Mouse (Mus musculus) common myeloid progenitor, adult 5-6 weeks (primary cell): ENCODE measurements around the gene Olfr433. TPM values are rescaled to one million over a fixed set of nuclear protein-coding genes. Genes with fewer than 3 reads are reported as not detected.

ENCODE experiments used
- ATAC-seq: replicated peaks from 2 replicates; pipeline ENCODE4 v1.8.0; 2016; ENCODE audit warnings: low read depth, mild to moderate bottlenecking, moderate TSS enrichment, inconsistent platforms; ENCODE audit not compliant: poor library complexity, severe bottlenecking
- total RNA-seq: library from RNA; stranded (forward); fragments of 200-1000, 187-1606 nt; gene quantifications from 2 replicates; pipeline ENCODE4 v1.2.3, GENCODE M21; 2017

Gene Olfr433
- total RNA-seq, result 0.05 TPM in 1 of 2 replicates, not detected in the other

GRCm38 (mm10) chr1:174040523-174041177, at the start of gene Olfr433:
Gene Olfr433, plus strand, starts transcription at chr1:174040705.
- peak; percentile 81 for ATAC-seq

GRCm38 (mm10) chr1:173995003-173995402, 45.5 kb upstream of the Olfr433 start:
- ATAC-seq, result no peak

DNA sequence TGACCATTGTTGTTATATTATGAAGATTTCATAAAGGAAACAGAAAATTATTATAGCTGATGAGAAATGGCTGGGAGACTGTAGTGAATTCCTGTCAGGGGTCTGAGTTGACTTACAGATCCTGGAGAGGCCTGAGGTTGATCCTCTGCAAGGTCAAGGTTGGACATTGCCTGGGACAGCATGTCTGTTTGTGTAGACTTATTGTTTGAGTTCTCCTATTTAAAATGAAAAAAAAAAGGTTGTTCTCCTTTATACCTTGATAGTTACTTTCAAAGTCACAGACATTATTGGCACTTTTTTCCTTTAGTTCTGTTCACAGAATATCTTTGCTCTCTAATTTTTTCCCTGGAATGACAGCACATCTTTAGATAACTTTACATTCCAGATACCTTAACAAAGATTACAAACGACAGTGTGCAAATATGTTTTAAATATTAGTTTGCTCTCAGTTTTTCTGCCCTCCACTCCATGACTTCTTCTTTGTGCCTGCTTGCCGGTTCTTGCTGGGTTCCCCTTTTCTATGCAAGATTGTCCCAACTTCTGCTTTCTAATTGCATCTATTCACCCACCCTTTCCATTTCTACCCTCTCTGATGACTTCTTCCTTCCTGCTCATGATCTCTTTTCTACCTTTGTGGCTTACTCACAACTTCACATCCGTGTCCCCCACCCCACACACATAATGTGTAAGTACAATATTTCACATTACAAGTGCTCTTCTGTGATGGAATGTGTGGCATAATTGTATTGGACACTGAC, 36.0 kb upstream of the Olfr433 start:
- ATAC-seq, result peak; percentile 98

DNA sequence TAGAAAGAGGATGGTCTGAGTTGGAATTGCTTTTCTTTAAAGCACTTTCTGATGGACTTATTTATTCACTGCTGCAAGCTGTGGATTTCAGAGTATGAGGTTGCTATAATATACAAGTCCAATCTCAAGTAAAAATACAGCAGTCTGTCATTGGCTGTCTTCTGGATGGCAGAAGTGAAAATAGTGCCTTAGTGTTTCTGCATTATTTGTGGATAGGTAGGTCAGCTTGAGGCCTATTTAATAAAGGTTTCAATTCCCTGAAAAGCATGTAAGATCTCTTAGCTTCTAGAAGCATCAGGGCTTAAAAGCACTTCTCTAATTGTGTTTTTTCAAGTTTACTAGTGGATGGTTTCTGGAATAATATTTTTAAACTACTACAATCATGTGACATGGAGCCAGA, 33.5 kb upstream of the Olfr433 start:
- ATAC-seq, result peak; percentile 55

DNA sequence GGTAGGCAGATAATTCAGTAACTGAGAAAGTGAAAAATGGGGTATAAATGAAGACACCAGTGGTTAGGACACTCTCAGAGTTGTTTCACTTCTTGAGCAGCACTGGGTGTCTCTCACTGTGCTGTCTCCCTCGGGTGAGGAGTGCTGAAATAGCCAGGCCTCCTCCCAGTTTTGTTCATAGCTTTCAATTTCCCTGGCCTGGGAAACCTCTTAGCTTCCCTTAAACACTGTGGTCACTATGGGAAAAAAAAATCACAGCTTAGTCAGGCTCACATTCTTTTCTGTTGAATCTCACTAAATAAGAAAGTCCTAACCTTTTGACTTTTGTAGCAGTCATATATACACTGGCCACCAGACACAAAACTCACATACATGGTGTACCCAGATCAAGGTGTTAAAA, 8.8 kb upstream of the Olfr433 start, which contains the start of gene Ifi205:
Ifi205 (minus strand) TSS at position 113 of the 400 bp plus-strand sequence.
- 0 out of 2 replicates have a peak, but pooled peaks have one; percentile 32 for ATAC-seq

GRCm38 (mm10) chr1:174035841-174036240, 4.7 kb upstream of the Olfr433 start:
- ATAC-seq, result no peak

DNA sequence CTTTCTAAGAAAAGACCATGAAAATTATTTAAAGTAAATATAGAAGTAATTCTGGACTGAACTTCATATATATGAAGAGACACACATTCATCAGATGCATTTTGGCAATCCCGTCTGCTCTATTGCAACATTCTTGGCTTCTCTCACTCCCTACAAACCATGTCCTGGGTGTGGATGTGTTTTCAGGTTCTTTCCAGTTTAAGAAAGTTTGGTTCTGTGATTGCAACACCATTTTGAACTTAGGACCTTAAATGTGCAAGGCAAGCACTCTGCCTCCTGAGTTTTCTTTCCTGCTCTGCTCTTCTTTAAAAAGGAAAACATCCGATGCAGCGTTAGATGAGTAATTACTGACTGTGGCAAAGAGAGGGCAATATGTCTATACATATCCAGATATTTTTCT, 2.0 kb upstream of the Olfr433 start:
- no peak for ATAC-seq

DNA sequence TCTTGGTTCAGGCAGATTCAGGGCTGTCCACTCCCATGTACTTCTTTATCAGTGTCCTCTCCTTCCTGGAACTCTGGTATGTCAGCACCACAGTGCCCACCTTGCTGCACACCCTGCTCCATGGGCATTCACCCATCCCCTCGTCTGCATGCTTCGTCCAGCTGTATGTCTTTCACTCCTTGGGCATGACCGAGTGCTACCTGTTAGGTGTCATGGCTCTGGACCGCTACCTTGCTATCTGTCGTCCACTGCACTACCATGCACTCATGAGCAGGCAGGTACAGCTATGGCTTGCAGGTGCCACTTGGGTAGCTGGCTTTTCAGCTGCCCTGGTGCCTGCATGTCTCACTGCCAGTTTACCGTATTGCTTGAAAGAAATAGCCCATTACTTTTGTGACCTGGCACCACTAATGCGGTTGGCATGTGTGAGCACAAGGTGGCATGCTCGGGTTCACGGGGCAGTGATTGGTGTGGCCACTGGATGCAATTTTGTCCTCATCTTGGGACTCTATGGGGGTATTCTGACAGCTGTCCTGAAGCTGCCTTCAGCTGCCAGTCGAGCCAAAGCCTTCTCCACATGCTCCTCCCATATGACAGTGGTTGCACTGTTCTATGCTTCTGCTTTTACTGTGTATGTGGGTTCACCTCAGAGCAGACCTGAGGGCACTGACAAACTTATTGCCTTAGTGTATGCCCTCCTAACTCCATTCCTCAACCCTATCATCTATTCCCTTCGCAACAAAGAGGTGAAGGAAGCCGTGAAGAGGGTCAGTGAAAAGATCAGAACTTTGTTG, 1.8 kb downstream of the Olfr433 start:
- peak; percentile 63 for ATAC-seq

- no peak for ATAC-seq
Observed at GRCm38 (mm10) chr1:174044431-174044830, 3.9 kb downstream of the Olfr433 start.

DNA sequence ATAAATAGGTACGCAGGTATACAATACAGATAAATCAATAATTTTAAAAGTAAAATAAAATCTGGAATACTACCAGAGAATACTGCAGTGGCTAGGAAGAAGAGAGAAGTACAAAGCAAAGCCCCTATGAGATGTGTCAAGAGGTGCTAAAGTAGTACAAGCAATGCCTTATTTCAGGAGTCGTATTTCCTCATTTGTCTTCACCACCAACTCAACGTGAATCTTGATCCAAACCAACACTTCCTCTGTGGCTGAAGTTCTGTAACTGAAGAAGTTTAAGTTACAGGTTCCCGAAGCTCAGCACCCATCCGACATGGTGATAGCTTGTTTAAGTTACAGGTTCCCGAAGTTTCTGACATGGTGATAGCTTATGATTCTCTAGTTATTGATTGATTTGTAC, 7.7 kb downstream of the Olfr433 start:
- peak; percentile 76 for ATAC-seq

DNA sequence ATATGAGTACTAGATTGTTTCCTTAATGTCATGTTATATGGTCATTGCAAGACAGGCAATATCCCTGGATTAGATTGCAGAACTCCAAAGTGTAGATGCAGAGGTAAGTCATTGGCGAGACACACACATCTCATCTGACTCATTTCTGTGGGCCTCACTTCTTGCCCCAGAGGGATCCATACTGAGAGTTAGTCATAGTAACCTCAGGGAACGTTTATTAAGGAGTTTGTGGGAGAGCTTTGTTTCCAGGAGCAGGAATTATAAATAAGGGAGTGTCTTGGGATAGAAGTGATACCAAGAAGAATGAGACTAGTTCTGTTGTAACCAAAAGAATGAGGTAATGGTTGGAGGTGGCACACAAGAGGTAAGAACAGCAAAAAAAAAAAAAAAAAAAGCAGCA, 8.4 kb downstream of the Olfr433 start, which contains the start of gene Olfr432:
Olfr432 (plus strand) TSS at position 313 of the 400 bp plus-strand sequence.
- no peak for ATAC-seq

GRCm38 (mm10) chr1:174049357-174049756, 8.9 kb downstream of the Olfr433 start:
- ATAC-seq, result peak; percentile 78

GRCm38 (mm10) chr1:174050532-174050931, 10.0 kb downstream of the Olfr433 start:
- ATAC-seq, result no peak

- no peak for ATAC-seq
Observed at GRCm38 (mm10) chr1:174051515-174051914, 11.0 kb downstream of the Olfr433 start.

- ATAC-seq, result peak; percentile 62
Observed at GRCm38 (mm10) chr1:174051931-174052536, 11.5 kb downstream of the Olfr433 start.

DNA sequence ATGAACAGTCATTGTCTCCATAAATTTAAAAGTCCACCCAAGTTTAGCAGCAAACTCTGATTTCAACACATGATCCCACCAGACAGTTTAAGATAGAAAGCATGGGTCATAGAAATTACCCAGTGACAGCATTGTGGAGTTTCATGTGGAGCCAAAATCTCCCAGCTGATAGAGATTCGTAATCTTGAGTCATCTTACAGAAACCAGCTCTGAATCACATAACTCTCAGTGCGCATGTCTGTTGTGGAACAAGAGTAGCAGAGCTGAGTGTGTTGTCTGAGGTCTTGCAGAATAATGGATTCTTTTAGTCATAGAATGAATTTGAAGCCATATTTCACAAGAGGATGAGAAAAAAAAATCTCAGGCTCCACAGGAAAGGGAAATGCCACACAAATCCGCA, 12.5 kb downstream of the Olfr433 start:
- no peak for ATAC-seq

DNA sequence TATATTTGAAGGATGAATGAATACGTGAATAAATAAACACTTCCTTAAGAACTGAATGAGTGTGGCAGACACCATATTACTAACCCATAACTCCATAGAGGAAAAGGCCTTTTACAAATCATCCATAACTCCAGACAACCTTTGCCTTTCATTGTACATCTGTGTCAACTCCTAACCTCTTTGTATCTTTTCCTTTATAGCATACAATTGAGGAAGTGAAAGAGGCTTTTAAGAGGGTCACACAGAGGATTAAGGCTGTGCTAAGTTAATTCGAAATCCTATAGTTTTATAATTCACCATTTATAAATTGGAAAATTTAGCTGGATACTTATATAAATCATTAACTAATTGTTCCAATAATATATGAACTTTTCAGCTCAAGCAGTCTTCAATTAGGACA, 14.7 kb downstream of the Olfr433 start:
- peak; percentile 59; the same call in 1 of the 2 replicates for ATAC-seq

DNA sequence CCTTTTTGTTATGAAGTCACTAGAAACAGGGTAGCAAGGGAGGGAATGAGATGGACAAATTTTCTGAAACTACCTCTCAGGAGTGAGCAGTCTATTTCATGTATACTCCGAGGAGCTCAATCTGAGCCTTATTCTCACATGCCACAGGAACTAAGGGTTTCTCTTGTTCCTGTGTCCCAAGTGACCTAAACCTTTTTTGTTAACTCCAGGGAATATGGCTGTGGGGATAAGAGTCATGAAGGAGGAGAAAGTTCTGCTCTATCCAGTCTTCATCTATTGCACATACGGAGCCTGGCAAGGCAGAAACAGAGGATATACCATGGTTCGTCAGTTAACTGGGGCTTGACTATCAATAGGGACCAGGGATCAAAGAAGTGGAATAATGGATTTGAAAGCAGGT, 25.8 kb downstream of the Olfr433 start, which contains the start of gene Olfr430:
Olfr430 (plus strand) TSS at position 301 of the 400 bp plus-strand sequence.
- no peak for ATAC-seq

- ATAC-seq, result no peak
Observed at GRCm38 (mm10) chr1:174084031-174084430, 43.5 kb downstream of the Olfr433 start, which contains the start of gene Olfr429. Gene Olfr429, plus strand, starts transcription at chr1:174084331.
